Mouse (Mus musculus) gastrocnemius, postnatal 25 days (tissue): ENCODE measurements around the gene Ehhadh. TPM values are rescaled to one million over a fixed set of nuclear protein-coding genes. Genes with fewer than 3 reads are reported as not detected.
"Not testable (repeated sequence)": the region's sequence is repeated elsewhere in the genome, so short reads cannot be mapped to it uniquely, and the experiment has no call there.

Experiments
- DNase-seq: peaks from one replicate; pipeline ENCODE4 v3.0.0; 2022
- total RNA-seq, 2 experiments: library from RNA; stranded (reverse); gene quantifications; 1 replicate in 1 of 2; 2 replicates in 1 of 2; pipeline ENCODE4 v1.2.3; 2021

Ehhadh gene
- total RNA-seq, 2 experiments from 2014 or later: 3.4 to 4.4 TPM

DNA sequence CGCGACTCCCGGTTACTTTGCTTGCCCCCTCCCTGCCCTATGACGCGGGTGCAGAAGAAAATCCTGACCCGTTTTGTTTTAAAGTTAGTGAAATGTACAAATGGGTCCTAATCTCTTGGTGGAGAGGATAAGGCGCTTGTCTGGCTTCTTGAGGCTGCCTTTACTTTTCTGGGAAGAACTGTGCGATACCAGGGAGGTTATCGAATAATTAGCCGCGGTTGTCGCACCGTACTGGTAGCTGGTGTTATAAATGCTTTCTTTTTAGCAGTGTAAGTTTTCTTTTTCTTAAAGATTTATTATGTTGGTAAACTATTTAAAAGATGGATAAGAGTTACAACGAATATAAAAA, 7.1 kb upstream of the Ehhadh start:
- DNase-seq: no peak

GRCm38 (mm10) chr16:21793875-21794696, 6.5 kb upstream of the Ehhadh start, which contains the start of gene Map3k13:
Gene Map3k13, plus strand, starts transcription at chr16:21794346.
- peak; percentile 90 for DNase-seq

- DNase-seq: not testable (repeated sequence)
Observed at GRCm38 (mm10) chr16:21793080-21793810, 5.6 kb upstream of the Ehhadh start.

DNA sequence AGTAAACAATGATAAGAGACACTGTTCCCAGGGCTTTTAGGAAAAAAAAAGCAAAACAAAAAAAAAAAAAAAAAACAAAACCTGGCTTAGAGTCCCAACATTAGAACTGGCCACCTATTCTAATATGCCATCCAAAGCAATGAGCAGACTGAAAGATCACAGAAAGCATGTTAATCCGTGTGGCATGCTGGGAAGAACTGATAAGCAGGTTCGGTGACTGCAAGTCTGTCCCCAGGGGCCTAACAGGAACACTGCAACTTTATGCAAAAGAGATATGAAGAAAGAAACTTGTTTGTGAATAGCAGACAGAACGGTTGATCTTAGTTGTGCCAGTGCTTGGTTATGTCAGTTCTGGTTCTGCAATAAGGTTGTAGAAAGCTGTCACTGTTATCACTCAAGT, 4.2 kb upstream of the Ehhadh start:
- no peak for DNase-seq

DNA sequence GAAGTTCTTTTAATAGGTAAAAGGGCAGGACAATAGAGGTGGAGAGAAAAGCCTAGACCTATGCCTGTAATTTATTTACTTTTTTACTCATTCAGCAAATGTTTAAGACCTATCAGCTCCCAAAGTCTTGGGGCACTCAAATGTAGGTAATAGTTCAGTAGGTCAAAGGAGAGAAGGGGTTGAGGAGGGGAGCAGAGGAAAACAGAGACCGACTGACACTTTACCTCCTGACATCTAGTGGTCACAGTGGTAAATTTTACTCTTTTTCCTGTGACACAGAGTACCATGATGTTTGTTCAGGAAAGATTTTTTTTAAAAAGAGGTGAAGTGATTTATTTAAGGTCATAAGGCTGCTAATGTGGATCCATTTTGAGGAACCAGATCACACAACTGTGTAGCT, 2.9 kb upstream of the Ehhadh start:
- no peak for DNase-seq

DNA sequence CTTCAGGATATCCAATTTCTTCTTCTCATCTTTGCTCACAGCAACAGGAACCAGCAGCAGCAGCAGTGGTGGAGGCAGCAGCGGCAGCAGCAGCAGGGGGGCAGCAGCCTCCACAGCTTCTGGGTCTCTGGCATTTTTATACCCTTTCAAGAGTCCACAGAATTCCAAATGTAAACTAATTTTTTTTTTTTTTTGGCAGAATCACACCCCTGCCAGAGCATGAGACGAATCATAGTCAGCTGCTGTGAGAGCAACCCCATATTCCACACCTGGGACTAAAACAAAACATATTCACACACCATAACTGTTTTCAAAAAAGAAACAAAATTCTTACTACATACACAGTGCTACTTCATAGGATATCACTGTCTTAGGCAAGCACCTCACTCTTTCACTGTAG, 1.6 kb upstream of the Ehhadh start:
- DNase-seq: no peak

- no peak for DNase-seq
Observed at GRCm38 (mm10) chr16:21788581-21788980, 974 bp upstream of the Ehhadh start.

GRCm38 (mm10) chr16:21786317-21786716, 1.3 kb downstream of the Ehhadh start:
- no peak for DNase-seq

- DNase-seq: no peak
Observed at GRCm38 (mm10) chr16:21785000-21785399, 2.6 kb downstream of the Ehhadh start.

DNA sequence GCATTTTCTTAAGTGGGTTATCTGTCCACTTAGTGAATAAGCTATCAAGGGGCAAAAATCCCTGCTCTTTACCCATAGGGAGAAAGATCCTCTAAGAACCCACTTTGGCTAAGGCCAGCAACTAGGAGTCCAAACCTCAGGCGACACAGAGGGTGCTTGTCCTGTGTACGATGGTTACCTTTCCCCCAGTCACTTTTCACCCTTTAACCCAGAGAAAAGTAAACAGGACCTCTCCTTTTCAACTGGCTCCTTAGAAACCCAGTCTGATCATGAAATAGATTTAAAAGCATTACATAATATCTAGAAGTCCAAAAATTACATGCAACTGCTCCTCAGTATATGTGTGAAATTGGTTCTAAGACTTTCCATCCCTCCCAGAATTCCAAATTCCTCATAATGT, 4.8 kb downstream of the Ehhadh start:
- no peak for DNase-seq

GRCm38 (mm10) chr16:21781895-21782294, 5.7 kb downstream of the Ehhadh start:
- no peak for DNase-seq

GRCm38 (mm10) chr16:21781277-21781676, 6.3 kb downstream of the Ehhadh start:
- DNase-seq: no peak

DNA sequence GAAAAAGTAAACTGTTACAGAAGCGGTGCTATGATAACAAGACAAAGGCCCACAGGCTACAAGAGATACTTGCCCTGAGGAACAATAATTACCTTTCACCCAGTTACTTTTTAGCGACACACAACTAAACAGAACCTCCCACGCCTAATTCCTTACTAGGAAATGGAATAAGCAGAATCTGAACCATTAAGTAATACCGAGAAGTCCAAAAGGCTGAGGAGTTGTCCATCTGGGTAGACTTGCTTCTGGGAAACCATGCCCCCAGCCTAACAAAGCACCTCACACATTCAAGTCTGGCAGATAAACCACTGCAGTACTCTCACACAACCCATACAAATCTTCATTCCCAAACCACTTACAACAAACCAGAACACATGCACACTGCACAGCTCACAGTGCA, 8.5 kb downstream of the Ehhadh start:
- DNase-seq: no peak

- DNase-seq: no peak
Observed at GRCm38 (mm10) chr16:21778293-21778866, 9.2 kb downstream of the Ehhadh start.

DNA sequence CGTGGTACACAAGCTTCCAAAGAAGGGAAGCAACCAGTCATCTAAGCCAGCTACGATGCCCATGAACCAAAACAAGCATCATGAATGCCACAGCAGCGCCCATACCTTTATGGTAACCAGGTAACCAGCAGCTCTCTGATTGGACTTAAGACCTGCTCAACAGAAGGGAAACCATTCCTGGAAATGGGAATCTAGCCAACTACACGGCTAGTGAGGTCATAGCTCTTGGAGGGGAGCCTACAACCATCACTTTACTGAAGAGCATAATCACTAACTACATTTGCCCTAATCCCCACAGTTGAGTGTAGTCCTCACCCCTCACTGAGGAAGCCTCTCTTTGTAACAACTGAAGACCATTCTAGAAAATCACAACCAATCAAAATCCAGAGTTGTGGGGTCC, 12.9 kb downstream of the Ehhadh start:
- no peak for DNase-seq

DNA sequence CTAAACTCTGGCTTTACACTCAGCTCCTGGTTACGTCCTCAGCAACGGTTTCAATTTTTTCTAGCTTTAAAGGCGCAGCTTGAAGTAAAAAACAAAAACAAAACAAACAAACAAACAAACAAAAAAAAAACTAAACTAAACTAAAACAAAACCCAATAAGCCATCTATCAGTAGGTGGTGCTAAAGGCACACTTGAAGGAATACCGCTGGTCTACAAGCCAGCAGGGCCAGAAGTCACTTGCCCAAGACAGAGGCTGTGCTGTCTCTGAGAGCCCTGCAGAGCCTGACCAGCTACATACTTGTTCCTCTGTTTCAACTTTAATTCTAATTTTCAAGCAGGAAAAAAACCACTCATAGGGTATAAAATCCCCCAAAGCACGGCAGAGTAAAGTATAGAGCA, 17.9 kb downstream of the Ehhadh start:
- DNase-seq: no peak

- DNase-seq: no peak
Observed at GRCm38 (mm10) chr16:21768255-21768654, 19.4 kb downstream of the Ehhadh start.

DNA sequence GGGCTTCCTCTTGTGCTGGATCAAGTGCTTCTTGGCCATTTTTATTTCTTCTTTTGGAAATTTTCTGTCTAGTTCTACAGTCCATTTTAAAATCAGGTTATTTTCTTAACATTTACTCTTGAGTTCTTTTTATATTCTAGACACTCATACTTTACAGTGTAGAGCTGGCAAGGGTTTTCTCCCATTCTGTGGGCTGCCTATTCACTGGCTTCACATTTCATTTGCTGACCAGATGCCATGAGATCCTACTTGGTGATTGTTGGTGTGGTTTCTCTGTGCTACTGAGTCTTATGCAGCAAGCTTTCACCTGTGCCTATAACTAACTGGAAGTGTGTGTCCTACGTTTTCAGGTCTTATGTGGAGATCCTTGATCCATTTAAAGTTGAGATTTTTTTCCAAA, 29.2 kb downstream of the Ehhadh start:
- DNase-seq: no peak

GRCm38 (mm10) chr16:21743401-21743800, 44.2 kb downstream of the Ehhadh start:
- no peak for DNase-seq

- DNase-seq: no peak
Observed at GRCm38 (mm10) chr16:21742898-21743297, 44.7 kb downstream of the Ehhadh start.

DNA sequence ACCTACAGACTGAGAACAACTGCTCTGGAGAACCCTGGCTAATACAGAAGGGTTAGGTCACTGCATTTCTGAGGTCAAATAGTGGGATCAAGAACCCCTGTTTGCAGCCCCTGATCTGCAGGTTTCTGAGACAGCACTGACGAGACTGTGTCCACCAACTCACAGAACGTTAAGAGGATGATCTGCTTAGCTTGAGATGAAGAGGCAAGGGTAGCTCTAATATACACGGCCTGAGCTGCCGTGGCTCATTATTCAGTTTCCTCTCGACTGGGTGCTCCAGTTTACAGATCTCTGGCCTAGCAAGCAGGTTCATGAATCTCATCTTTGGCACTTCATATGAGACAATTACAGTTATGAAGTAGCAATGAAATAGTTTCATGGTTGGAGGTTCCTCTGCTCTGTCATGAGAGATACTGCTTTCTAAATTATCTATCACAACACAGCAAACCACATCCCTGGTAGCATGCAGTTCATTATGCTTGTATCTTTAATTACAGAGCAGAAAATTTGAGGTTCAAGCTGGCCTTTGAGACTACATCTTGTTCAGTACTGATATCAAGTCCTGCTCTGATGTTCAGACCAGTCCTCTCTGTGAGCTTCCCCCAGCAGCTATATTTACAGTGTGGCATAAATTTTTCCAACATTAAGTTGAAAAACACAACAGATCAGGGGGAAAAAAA, 45.3 kb downstream of the Ehhadh start:
- DNase-seq: no peak

DNA sequence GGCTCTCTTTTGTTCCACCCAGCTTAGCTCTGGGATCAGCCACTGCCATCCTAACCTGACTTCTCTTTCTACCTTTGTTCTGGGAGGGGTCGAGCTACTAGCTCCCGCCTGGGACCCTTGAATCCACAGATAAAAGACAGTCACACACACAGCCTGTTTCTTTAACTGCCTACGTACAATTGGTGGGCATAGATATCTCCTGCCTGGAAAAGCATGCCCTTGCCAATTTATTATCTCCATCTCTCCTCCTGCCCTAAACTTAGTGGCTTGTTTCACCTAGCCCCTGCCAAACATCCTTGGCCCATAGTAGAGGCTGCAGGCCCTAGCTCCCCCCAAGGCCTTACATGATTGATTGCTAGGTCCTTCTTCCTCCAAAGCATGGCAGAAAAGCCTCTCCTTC, 46.1 kb downstream of the Ehhadh start:
- DNase-seq: no peak

DNA sequence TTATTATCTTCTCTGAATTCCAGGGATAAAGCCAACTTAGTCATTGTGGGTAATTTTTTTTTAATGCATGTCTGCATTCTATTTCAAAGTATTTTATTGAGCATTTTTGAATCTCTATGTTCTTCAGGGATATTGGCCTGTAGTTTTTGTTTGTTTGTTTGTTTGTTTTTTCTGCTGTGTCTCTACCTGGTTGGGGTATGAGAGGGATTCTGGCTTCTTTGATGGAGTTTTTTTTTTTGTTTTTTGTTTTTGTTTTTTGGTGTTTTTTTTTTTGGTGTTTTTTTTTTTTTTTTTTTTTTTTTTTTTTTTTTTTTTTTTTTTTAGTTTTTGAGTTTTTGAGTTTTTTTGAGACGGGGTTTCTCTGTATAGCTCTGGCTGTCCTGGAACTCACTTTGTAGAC, 52.0 kb downstream of the Ehhadh start:
- no peak for DNase-seq
